ENCODE assay signal across 9 mouse cellular contexts in genomic region chr15:99470224-99470761, GRCm38 (mm10). TPM values are rescaled to one million over a fixed set of nuclear protein-coding genes. Genes with fewer than 3 reads are reported as not detected.
DNase-seq lines count a peak whose midpoint lies in the region; ATAC-seq and TF ChIP-seq lines count a peak whose summit lies in the region.
"Had no signal": no experiment of that assay in that cellular context is flagged by ENCODE, and none has a peak within 500 bp of the region (broad histone marks: within the 10 kb centered on the region; RNA-seq: fewer than 3 reads in every experiment).

No protein-coding gene starts in this region.

- H3K36me3 ChIP-seq in midbrain, embryonic 15.5 days (replicated peaks) = no peaks in the 10 kb centered on the region
- H3K36me3 ChIP-seq in midbrain, embryonic 10.5 days = peaks cover 34% of the 10 kb centered on the region
- H3K36me3 ChIP-seq in heart, embryonic 13.5 days = peaks cover 19% of the 10 kb centered on the region

- TF ChIP-seq POLR2A in olfactory bulb, adult 2 months (IDR thresholded peaks at IDR 0.05; ENCODE audit: insufficient read depth, low read depth, low read length) = no peak

- peak overlapping the region; percentile 13; the same call in 1 of the 2 replicates for H3K27ac ChIP-seq in midbrain, embryonic 15.5 days
- no peak overlapping the region for H3K27ac ChIP-seq in midbrain, embryonic 10.5 days (replicated peaks)
- H3K27ac ChIP-seq in heart, embryonic 13.5 days (replicated peaks) = peak overlapping the region; percentile 52
- no peak overlapping the region for H3K27ac ChIP-seq in olfactory bulb, adult 2 months (ENCODE audit: insufficient read depth, low read depth, low read length)

- no peak for DNase-seq in midbrain, embryonic 10.5 days (ENCODE audit: low spot score)
- peak; percentile 82 to 83 for DNase-seq in cerebellum, postnatal 10 days
- DNase-seq in thymus, postnatal 4 days = no peak
- no peak for DNase-seq in frontal cortex, postnatal 36 days (ENCODE audit: low spot score in 2 of 2)
- no peak for DNase-seq in spleen, adult 18-20 months

- peaks cover 21% of the 10 kb centered on the region for H3K4me1 ChIP-seq in midbrain, embryonic 15.5 days
- peaks cover 25% of the 10 kb centered on the region for H3K4me1 ChIP-seq in midbrain, embryonic 10.5 days
- H3K4me1 ChIP-seq in heart, embryonic 13.5 days = peaks cover 43% of the 10 kb centered on the region
- peaks cover 11% of the 10 kb centered on the region for H3K4me1 ChIP-seq in olfactory bulb, adult 2 months (ENCODE audit: control insufficient read depth, insufficient read depth, low read length)

- no peak for TF ChIP-seq CTCF in olfactory bulb, adult 2 months (IDR thresholded peaks at IDR 0.05; ENCODE audit: insufficient read depth, low read depth, low read length)

- H3K27me3 ChIP-seq in midbrain, embryonic 15.5 days (replicated peaks) = no peaks in the 10 kb centered on the region
- no peaks in the 10 kb centered on the region for H3K27me3 ChIP-seq in midbrain, embryonic 10.5 days (ENCODE audit: low read depth, poor library complexity, severe bottlenecking)
- no peaks in the 10 kb centered on the region for H3K27me3 ChIP-seq in heart, embryonic 13.5 days (replicated peaks)

- no peak overlapping the region for H3K4me3 ChIP-seq in midbrain, embryonic 15.5 days
- H3K4me3 ChIP-seq in midbrain, embryonic 10.5 days = no peak overlapping the region
- H3K4me3 ChIP-seq in heart, embryonic 13.5 days = no peak overlapping the region
- peak overlapping the region; percentile 33; the same call in 1 of the 2 replicates for H3K4me3 ChIP-seq in olfactory bulb, adult 2 months (ENCODE audit: insufficient read depth, low read depth, low read length)

- no peak for ATAC-seq in midbrain, embryonic 15.5 days (replicated peaks)
- ATAC-seq in heart, embryonic 13.5 days (ENCODE audit: extremely low read depth, insufficient number of reproducible peaks, low FRiP score, low TSS enrichment) = no peak

- 91% methylated on average over 31 of the region's 31 CpGs for WGBS in midbrain, embryonic 15.5 days
- 93% methylated on average over 31 of the region's 31 CpGs for WGBS in midbrain, embryonic 10.5 days
- 81% methylated on average over 31 of the region's 31 CpGs for WGBS in heart, embryonic 13.5 days
- 71% methylated on average over 31 of the region's 31 CpGs for WGBS in olfactory bulb, adult 2 months

- H3K4me2 ChIP-seq in midbrain, embryonic 15.5 days = no peak overlapping the region
- peak overlapping the region; percentile 50 for H3K4me2 ChIP-seq in heart, embryonic 13.5 days

- H3K9ac ChIP-seq in midbrain, embryonic 15.5 days = no peak overlapping the region
- H3K9ac ChIP-seq in heart, embryonic 13.5 days = no peak overlapping the region; the same call in 1 of the 2 replicates

- no peaks in the 10 kb centered on the region for H3K9me3 ChIP-seq in midbrain, embryonic 15.5 days
- H3K9me3 ChIP-seq in midbrain, embryonic 10.5 days (replicated peaks) = no peaks in the 10 kb centered on the region; the same call in 1 of the 2 replicates
- H3K9me3 ChIP-seq in heart, embryonic 13.5 days = no peaks in the 10 kb centered on the region

RNA-seq across cellular contexts. Expression of gene Bcdin3d, which starts 4.2 kb away (rescaled TPM):
- polyA plus RNA-seq in midbrain, embryonic 15.5 days (2015; fragmentation: Nextera tagmentation; extraction: Ambion mirVana) = 21.5 and 23.0 TPM in 2 replicates
- polyA plus RNA-seq in midbrain, embryonic 10.5 days (2016; fragmentation: Nextera tagmentation; extraction: Ambion mirVana) = 21.3 and 22.1 TPM in 2 replicates
- polyA plus RNA-seq in heart, embryonic 13.5 days (2015; fragmentation: Nextera tagmentation; extraction: Ambion mirVana) = 10.5 and 13.7 TPM in 2 replicates
- polyA plus RNA-seq in olfactory bulb, adult 2 months (2012; ENCODE audit: insufficient read depth, insufficient read length, low replicate concordance, missing spikeins) = not detected in 2 replicates

RNA-seq across cellular contexts. Expression of gene Nckap5l, which starts 12.7 kb away (rescaled TPM):
- polyA plus RNA-seq in midbrain, embryonic 15.5 days (2015; fragmentation: Nextera tagmentation; extraction: Ambion mirVana) = 13.4 and 15.6 TPM in 2 replicates
- 11.0 and 11.3 TPM in 2 replicates for polyA plus RNA-seq in midbrain, embryonic 10.5 days (2016; fragmentation: Nextera tagmentation; extraction: Ambion mirVana)
- 6.8 and 7.7 TPM in 2 replicates for polyA plus RNA-seq in heart, embryonic 13.5 days (2015; fragmentation: Nextera tagmentation; extraction: Ambion mirVana)
- polyA plus RNA-seq in olfactory bulb, adult 2 months (2012; ENCODE audit: insufficient read depth, insufficient read length, low replicate concordance, missing spikeins) = not detected in 2 replicates

RNA-seq across cellular contexts. Expression of gene Faim2, which starts 57.7 kb away (rescaled TPM):
- 41.0 and 45.9 TPM in 2 replicates for polyA plus RNA-seq in midbrain, embryonic 15.5 days (2015; fragmentation: Nextera tagmentation; extraction: Ambion mirVana)
- polyA plus RNA-seq in midbrain, embryonic 10.5 days (2016; fragmentation: Nextera tagmentation; extraction: Ambion mirVana) = 0.86 and 1.1 TPM in 2 replicates
- polyA plus RNA-seq in heart, embryonic 13.5 days (2015; fragmentation: Nextera tagmentation; extraction: Ambion mirVana) = 0.12 and 0.22 TPM in 2 replicates
- polyA plus RNA-seq in olfactory bulb, adult 2 months (2012; ENCODE audit: insufficient read depth, insufficient read length, low replicate concordance, missing spikeins) = not detected in 2 replicates
- polyA plus RNA-seq: limb, embryonic 11.5 days had no signal

Comparison
In these comparisons a context has a peak if more than half of its experiments do, and no peak if none do; other contexts are left out.
1. H3K27ac ChIP-seq: peak in midbrain, embryonic 15.5 days (single experiment) and heart, embryonic 13.5 days (single experiment); none in midbrain, embryonic 10.5 days (single experiment) and olfactory bulb, adult 2 months (single experiment).
2. RNA of gene Faim2, which starts 57.7 kb away (polyA plus RNA-seq): not detected in olfactory bulb, adult 2 months and 41.0 to 45.9 TPM in midbrain, embryonic 15.5 days; 0.86 to 1.1 TPM in midbrain, embryonic 10.5 days and 0.12 to 0.22 TPM in heart, embryonic 13.5 days; every median in the first group is over 10 times any median in the second.
3. DNase-seq: peak in cerebellum, postnatal 10 days (2 of 2); none in midbrain, embryonic 10.5 days (single experiment), thymus, postnatal 4 days (single experiment), frontal cortex, postnatal 36 days (0 of 2) and spleen, adult 18-20 months (0 of 2).
4. RNA of gene Bcdin3d, which starts 4.2 kb away (polyA plus RNA-seq): 21.5 to 23.0 TPM in midbrain, embryonic 15.5 days, 21.3 to 22.1 TPM in midbrain, embryonic 10.5 days and 10.5 to 13.7 TPM in heart, embryonic 13.5 days; not detected in olfactory bulb, adult 2 months; every median in the first group is over 10 times any median in the second.